Mouse (Mus musculus) neural tube, embryonic 15.5 days (tissue): ENCODE data around the gene Hbp1. TPM values are rescaled to one million over a fixed set of nuclear protein-coding genes. Genes with fewer than 3 reads are reported as not detected.
A peak's percentile ranks its signal among the peaks of the same experiment; 100 is the strongest.

Source experiments
- ATAC-seq: fragments of 200-750 bp; cut with Nextera tagmentation; 2 replicates; pipeline ENCODE4 v1.8.0; 2017; ENCODE audit warnings: mild to moderate bottlenecking, moderate TSS enrichment, moderate library complexity; ENCODE audit not compliant: low FRiP score
- H3K27ac ChIP-seq: fragments of 300-500 bp; sonication (generic); replicated peaks from 2 replicates; pipeline ENCODE4 v1.5.1; 2015; ENCODE audit warnings: mild to moderate bottlenecking, inconsistent platforms
- H3K27me3 ChIP-seq: fragments of 300-500 bp; sonication (generic); replicated peaks from 2 replicates; pipeline ENCODE4 v1.6.1; 2015; ENCODE audit warnings: inconsistent platforms
- H3K36me3 ChIP-seq: fragments of 300-500 bp; sonication (generic); 2 replicates; pipeline ENCODE4 v1.6.1; 2015; ENCODE audit warnings: inconsistent platforms
- H3K4me1 ChIP-seq: fragments of 300-500 bp; sonication (generic); 2 replicates; pipeline ENCODE4 v1.6.1; 2015; ENCODE audit warnings: inconsistent platforms
- H3K4me2 ChIP-seq: fragments of 300-500 bp; sonication (generic); 2 replicates; pipeline ENCODE4 v1.6.1; 2015; ENCODE audit warnings: inconsistent platforms, mild to moderate bottlenecking, moderate library complexity
- H3K4me3 ChIP-seq: fragments of 300-500 bp; sonication (generic); replicated peaks from 2 replicates; pipeline ENCODE4 v1.5.1; 2015; ENCODE audit warnings: mild to moderate bottlenecking, inconsistent platforms
- H3K9ac ChIP-seq: fragments of 300-500 bp; sonication (generic); replicated peaks from 2 replicates; pipeline ENCODE4 v1.6.1; 2015; ENCODE audit warnings: mild to moderate bottlenecking, inconsistent platforms
- H3K9me3 ChIP-seq: fragments of 300-500 bp; sonication (generic); replicated peaks from 2 replicates; pipeline ENCODE4 v1.6.1; 2016; ENCODE audit warnings: inconsistent platforms
- WGBS: fragments of 180-500 bp; shearing (Covaris S2); methylation state at CpG from one replicate; pipeline ENCODE4 v1.1.7; 2015; ENCODE audit warnings: mixed read lengths; 5-methylcytosine and 5-hydroxymethylcytosine counted together
- polyA plus RNA-seq: library from polyadenylated mRNA; unstranded; fragments of >200 nt; fragmentation: Nextera tagmentation; extraction: Ambion mirVana; gene quantifications from 2 replicates; pipeline ENCODE4 v1.2.1, GENCODE M21; 2015

Hbp1 gene
- polyA plus RNA-seq, result 39.1 and 51.9 TPM in 2 replicates

DNA sequence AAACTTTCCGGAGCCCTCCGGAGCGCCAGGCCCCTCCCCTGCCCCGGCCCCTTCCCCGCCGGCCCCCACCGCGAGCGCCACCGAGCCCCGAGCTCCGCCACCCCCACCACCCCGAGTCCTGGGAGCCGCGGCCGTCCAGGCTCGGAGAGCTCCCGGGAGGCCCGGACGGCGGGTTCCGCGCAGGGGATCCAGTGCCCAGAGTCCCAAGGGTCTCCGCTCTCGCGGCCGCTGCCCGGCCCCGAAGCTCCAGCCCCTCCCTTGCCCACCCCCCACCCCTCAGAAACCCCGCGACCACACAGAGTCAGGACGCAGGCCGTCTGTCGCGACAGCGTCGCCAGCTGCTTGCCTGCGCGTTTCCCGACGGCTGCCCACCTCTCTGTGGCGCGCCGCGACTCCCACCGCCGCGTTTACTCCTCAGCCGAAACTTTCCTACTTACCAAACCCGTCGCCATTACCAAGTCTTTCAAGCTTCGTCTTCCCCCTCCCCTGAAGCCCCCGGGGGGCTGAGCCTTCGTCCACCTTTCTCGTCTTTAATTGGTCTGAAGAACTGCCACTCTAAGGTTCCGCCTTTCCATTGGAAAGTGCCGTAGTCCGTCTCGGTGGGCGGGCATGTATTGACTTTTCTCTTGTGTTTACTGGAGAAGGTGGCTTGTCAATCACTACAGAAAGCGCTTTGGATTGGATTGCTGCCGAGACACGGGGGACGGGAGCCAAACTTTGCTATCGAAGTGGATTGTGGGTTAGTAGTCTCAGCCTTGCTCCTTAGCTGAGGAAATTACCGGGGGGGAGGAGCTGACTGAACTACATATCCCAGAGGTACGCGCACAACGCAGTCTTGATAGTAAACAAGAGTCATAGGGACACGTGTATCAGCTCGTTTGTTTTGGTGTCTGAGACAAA lies at the start of gene Hbp1:
Gene Hbp1, minus strand, starts transcription at position 777 of the 900 bp plus-strand sequence.
- Histone ChIP-seq H3K9me3 (no peaks in the 10 kb centered on the region), H3K36me3 (no peaks in the 10 kb centered on the region), H3K27me3 (no peaks in the 10 kb centered on the region), H3K9ac (peak within 1 kb of the TSS; percentile 69), H3K4me2 (peak within 1 kb of the TSS; percentile 88), H3K4me3 (peak within 1 kb of the TSS; percentile 87), H3K4me1 (peaks cover 11% of the 10 kb centered on the region; the same call in 1 of the 2 replicates), H3K27ac (peak within 1 kb of the TSS; percentile 97)
- under 1% methylated on average over 60 of the region's 71 CpGs for WGBS
- ATAC-seq, result peak; percentile 95

DNA sequence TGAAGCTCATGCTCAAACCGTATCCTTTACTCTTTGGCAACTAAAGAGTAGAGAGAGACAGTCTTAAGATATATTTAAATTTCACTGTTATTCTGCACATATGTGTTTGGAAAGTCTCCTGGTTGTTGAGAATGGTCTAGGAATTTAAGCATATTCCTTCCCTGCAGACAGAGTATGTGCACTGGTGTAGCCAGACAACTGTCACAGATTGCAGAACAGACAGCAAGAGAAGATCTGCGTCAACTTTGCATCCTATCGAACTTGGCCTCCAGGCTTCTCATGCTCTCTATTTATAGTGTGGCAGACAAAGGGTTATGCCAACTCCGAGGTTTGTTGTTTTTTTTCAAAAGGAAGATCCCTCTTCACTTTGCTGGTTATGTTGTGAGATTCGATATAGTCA lies 48.4 kb upstream of the Hbp1 start:
- WGBS, result 88% methylated on average over 5 of the region's 5 CpGs
- Histone ChIP-seq H3K4me1 (no peaks in the 10 kb centered on the region), H3K36me3 (no peaks in the 10 kb centered on the region), H3K4me3 (no peak overlapping the region), H3K9me3 (no peaks in the 10 kb centered on the region), H3K9ac (no peak overlapping the region), H3K27ac (no peak overlapping the region), H3K4me2 (no peak overlapping the region), H3K27me3 (no peaks in the 10 kb centered on the region)
- ATAC-seq, result no peak

DNA sequence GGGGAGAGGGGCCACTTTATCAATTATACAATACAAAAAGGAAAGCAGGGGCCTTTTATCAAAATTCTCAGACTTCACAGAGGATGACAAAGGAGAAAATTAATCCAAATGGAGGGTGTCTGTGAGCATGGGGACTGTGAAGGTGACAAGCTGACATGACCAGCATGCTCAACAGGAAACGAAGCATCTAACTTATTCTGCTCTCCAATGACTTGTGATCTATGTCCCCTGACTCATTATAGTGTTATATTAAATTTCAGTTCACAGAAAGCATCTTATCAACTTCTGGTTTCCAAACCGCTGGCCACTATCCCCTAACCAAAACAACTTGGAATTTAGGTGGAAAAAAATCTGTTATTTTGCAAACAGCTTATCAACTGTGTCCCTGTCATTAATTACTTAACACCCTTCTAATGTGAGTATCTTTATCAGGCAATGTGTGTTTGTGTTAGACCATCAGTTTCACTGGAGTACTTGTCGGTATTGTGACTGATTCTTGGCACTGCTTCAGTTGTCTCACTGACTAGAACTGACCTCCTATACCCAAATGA lies 47.1 kb upstream of the Hbp1 start:
- no peak overlapping the region for H3K9ac ChIP-seq
- no peak overlapping the region for H3K4me3 ChIP-seq
- no peak overlapping the region for H3K27ac ChIP-seq
- no peak for ATAC-seq
- H3K9me3 ChIP-seq, result no peaks in the 10 kb centered on the region
- H3K4me2 ChIP-seq, result no peak overlapping the region
- no peaks in the 10 kb centered on the region for H3K4me1 ChIP-seq
- 0 out of 2 replicates have a peak, but pooled peaks cover 2% of the 10 kb centered on the region for H3K36me3 ChIP-seq
- 80% methylated on average over 3 of the region's 3 CpGs for WGBS
- H3K27me3 ChIP-seq, result no peaks in the 10 kb centered on the region

DNA sequence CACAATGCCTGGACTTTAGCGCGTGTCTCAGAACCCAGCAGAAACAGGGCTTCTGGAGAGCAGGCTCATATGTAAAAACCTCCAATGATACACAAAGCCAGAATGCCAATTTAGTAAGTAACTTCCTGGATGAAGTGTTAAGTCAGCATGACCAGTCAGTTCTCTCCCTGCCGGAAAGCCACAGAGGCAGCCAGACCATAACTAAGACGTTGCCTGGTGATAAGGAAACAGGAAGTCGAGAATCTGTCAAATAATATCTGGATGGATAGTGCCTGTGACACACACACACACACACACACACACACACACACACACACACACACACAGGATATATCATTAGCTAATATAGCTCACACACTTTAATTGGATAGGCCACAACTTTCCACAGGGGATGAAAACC lies 46.5 kb upstream of the Hbp1 start:
- Histone ChIP-seq H3K27me3 (no peaks in the 10 kb centered on the region), H3K9ac (no peak overlapping the region), H3K36me3 (peaks cover 6% of the 10 kb centered on the region; the same call in 1 of the 2 replicates), H3K4me2 (no peak overlapping the region), H3K4me1 (no peaks in the 10 kb centered on the region), H3K9me3 (no peaks in the 10 kb centered on the region), H3K27ac (no peak overlapping the region), H3K4me3 (no peak overlapping the region)
- 79% methylated on average over 5 of the region's 5 CpGs for WGBS
- ATAC-seq, result no peak

DNA sequence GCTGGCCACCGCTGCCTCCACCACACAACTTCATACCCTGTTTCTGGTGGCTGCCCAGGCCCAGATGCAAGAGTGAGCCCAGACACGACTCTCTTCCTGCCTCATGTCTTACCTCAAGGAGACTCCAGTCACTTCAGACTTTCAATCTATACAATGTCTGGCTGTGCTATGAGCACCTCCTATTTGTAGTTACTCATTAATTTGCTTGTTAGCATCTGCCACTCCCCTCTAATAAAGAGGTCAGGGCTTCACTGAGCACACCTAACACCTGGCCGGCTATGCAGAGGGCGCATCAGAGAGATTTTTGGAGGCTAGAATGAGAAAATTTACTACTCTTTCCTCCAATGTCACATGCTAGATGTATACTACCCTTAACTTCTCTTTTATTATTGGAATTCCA lies 40.2 kb upstream of the Hbp1 start:
- Histone ChIP-seq H3K36me3 (peaks cover 10% of the 10 kb centered on the region; the same call in 1 of the 2 replicates), H3K27me3 (no peaks in the 10 kb centered on the region), H3K9ac (no peak overlapping the region), H3K4me3 (no peak overlapping the region), H3K4me2 (no peak overlapping the region), H3K4me1 (no peaks in the 10 kb centered on the region), H3K27ac (no peak overlapping the region), H3K9me3 (no peaks in the 10 kb centered on the region)
- ATAC-seq, result no peak
- 89% methylated on average over 4 of the region's 4 CpGs for WGBS

DNA sequence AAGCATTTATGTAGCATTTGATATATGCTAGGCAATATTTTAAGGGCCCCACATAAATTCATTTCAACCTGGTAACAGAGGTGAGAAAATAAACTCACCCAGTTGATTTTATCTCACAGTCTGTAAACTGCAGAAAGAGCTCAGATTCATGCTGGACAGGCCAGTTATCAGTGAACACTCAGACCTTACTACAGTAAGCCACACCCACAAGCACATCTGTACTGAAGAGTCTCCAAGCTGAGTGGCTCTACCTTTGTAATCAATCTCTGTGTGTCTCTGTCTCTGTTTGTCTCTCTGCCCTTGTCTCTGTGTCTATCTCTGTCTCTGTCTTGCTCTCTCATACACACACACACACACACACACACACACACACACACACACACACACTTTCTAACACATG lies 39.4 kb upstream of the Hbp1 start:
- peaks cover 3% of the 10 kb centered on the region; the same call in 1 of the 2 replicates for H3K4me1 ChIP-seq
- H3K4me2 ChIP-seq, result no peak overlapping the region
- no peak overlapping the region for H3K27ac ChIP-seq
- no peak overlapping the region for H3K9ac ChIP-seq
- peaks cover 10% of the 10 kb centered on the region; the same call in 1 of the 2 replicates for H3K36me3 ChIP-seq
- no peak for ATAC-seq
- H3K9me3 ChIP-seq, result no peaks in the 10 kb centered on the region
- no peaks in the 10 kb centered on the region for H3K27me3 ChIP-seq
- no peak overlapping the region for H3K4me3 ChIP-seq

DNA sequence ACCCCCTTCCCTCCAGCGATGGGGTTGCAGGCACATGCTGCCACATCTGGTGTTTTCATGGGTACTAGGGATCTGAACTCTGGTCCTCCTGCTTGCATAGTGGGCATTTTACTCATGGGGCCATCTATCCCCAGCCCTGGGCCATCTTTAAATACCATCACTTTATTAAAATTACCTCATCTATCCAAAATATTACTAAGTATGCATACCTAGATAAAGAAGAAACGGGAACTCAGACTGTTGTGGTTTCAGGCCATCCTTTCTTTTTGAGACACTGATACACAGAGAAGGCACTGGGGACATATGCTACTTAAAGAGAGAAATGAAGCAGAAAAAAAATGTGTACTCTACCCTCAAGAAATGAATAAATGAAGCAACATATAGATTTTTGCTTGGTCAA lies 36.1 kb upstream of the Hbp1 start:
- 90% methylated on average over 2 of the region's 2 CpGs for WGBS

DNA sequence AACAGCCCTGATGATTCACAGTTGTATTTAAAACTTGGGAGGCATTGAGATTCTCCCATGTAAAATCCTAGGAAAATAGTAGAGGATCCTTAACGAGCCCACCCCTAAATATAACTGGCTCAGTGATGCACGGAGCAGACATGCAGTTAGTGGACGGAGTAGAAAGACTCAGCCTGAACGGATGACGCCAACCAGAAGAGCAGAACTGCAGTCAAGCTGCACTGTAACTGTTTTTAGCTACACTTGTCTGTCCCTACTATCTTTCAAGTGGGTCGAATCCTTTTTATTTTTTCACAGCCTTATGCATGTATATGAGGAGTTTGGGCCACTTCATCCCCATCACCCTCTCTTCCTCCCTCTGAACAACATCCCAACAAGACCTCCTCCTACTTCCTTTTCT lies 35.4 kb upstream of the Hbp1 start:
- WGBS, result 91% methylated on average over 6 of the region's 6 CpGs
- Histone ChIP-seq H3K4me3 (no peak overlapping the region), H3K9ac (no peak overlapping the region), H3K27me3 (no peaks in the 10 kb centered on the region), H3K27ac (no peak overlapping the region), H3K4me2 (no peak overlapping the region), H3K9me3 (no peaks in the 10 kb centered on the region), H3K4me1 (peaks cover 5% of the 10 kb centered on the region; the same call in 1 of the 2 replicates), H3K36me3 (0 out of 2 replicates have a peak, but pooled peaks cover 6% of the 10 kb centered on the region)
- no peak for ATAC-seq

More for the DNA sequence above, 36.1 kb upstream of the Hbp1 start:
- no peak overlapping the region for H3K9ac ChIP-seq
- H3K9me3 ChIP-seq, result no peaks in the 10 kb centered on the region
- no peak overlapping the region for H3K4me2 ChIP-seq
- ATAC-seq, result no peak
- H3K27me3 ChIP-seq, result no peaks in the 10 kb centered on the region
- H3K4me1 ChIP-seq, result peaks cover 5% of the 10 kb centered on the region; the same call in 1 of the 2 replicates
- no peak overlapping the region for H3K4me3 ChIP-seq
- H3K27ac ChIP-seq, result no peak overlapping the region
- H3K36me3 ChIP-seq, result 0 out of 2 replicates have a peak, but pooled peaks cover 6% of the 10 kb centered on the region

DNA sequence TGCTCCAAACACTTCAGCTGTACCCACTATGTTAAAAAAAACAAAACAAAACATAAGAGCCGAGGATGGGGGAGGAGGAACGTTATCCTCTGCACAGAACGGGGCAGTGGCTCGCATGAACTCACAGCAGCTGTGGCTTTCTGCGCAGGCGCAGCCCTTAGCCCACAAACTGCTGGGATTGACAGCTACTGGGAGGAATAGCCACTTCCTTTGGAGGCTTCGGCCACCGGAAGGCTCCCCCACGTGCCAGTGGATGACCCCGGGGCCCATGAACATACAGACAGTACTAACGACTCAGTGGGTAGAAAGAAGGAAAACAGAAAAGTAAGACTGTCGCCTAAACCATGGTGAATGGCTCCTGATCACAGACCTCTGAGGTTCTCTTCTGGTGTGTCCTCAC lies 34.3 kb upstream of the Hbp1 start:
- 0 out of 2 replicates have a peak, but pooled peaks cover 6% of the 10 kb centered on the region for H3K36me3 ChIP-seq
- H3K27ac ChIP-seq, result 0 out of 2 replicates have a peak overlapping the region, but pooled peaks have one; percentile 5
- no peaks in the 10 kb centered on the region for H3K9me3 ChIP-seq
- no peak for ATAC-seq
- 79% methylated on average over 12 of the region's 12 CpGs for WGBS
- no peaks in the 10 kb centered on the region for H3K27me3 ChIP-seq
- H3K4me3 ChIP-seq, result no peak overlapping the region
- no peak overlapping the region for H3K4me2 ChIP-seq
- no peak overlapping the region for H3K9ac ChIP-seq
- peaks cover 5% of the 10 kb centered on the region; the same call in 1 of the 2 replicates for H3K4me1 ChIP-seq

DNA sequence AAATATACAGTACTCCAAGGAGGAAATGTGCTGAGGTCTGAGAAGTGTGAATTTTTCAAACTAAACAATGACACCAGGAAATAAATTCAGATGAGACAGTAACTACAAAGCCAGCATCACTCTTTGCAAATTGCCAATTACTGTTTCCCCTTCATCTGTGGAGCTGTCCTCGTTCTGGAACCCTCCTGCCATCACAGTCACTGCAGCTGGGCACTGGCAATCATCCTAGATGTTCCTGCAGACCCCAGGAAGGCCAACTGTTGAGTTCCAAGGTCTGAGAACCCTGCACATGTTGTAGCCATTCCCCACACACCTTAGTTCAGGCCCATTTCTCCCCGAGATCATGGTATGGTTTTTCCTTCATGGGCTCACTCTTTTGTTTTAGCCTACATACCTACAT lies 33.9 kb upstream of the Hbp1 start:
- H3K4me1 ChIP-seq, result peaks cover 5% of the 10 kb centered on the region; the same call in 1 of the 2 replicates
- 49% methylated on average over 2 of the region's 2 CpGs for WGBS
- H3K36me3 ChIP-seq, result 0 out of 2 replicates have a peak, but pooled peaks cover 6% of the 10 kb centered on the region
- H3K9ac ChIP-seq, result no peak overlapping the region
- ATAC-seq, result no peak
- H3K9me3 ChIP-seq, result no peaks in the 10 kb centered on the region
- H3K4me2 ChIP-seq, result no peak overlapping the region
- H3K4me3 ChIP-seq, result no peak overlapping the region
- H3K27ac ChIP-seq, result 0 out of 2 replicates have a peak overlapping the region, but pooled peaks have one; percentile 5
- H3K27me3 ChIP-seq, result no peaks in the 10 kb centered on the region

DNA sequence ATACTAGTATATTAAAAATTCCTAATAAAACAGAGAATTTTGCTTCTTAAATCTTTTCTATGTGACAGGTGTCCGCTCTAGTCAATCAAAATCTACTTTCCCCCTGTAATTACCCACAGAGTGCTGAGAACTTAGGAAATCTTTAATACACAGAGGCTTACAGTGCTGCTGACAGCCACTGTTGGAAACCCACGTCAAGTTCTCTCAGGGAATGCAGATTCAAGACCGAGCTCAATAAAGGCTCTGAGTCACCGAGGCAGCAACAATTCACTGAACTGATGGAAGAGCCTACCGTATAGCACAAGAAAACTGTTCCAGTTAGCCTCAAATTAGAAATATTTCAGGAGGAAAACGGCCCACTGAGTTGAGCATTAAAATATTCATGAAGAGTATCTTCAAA lies 33.4 kb upstream of the Hbp1 start:
- H3K9me3 ChIP-seq, result no peaks in the 10 kb centered on the region
- H3K4me1 ChIP-seq, result peaks cover 5% of the 10 kb centered on the region; the same call in 1 of the 2 replicates
- H3K27ac ChIP-seq, result no peak overlapping the region
- no peaks in the 10 kb centered on the region for H3K27me3 ChIP-seq
- H3K9ac ChIP-seq, result no peak overlapping the region
- no peak overlapping the region for H3K4me2 ChIP-seq
- no peak for ATAC-seq
- 0 out of 2 replicates have a peak, but pooled peaks cover 6% of the 10 kb centered on the region for H3K36me3 ChIP-seq
- 55% methylated on average over 6 of the region's 6 CpGs for WGBS
- H3K4me3 ChIP-seq, result no peak overlapping the region
